Comparison of ENCODE assay signal across 10 mouse cellular contexts in genomic region chr2:164470254-164470653, GRCm38 (mm10). TPM values are rescaled to one million over a fixed set of nuclear protein-coding genes. Genes with fewer than 3 reads are reported as not detected.
DNase-seq lines count a peak whose midpoint lies in the region; TF ChIP-seq lines count a peak whose summit lies in the region.
"Had no signal": no experiment of that assay in that cellular context is flagged by ENCODE, and none has a peak within 500 bp of the region (broad histone marks: within the 10 kb centered on the region; RNA-seq: fewer than 3 reads in every experiment).

No protein-coding gene starts in this region.

- 32% methylated on average over 10 of the region's 10 CpGs for WGBS in liver, adult 2 months
- WGBS in small intestine, adult 2 months: 25% methylated on average over 10 of the region's 10 CpGs

- peak; percentile 73 for TF ChIP-seq CTCF in left cerebral cortex, adult 2 months (IDR thresholded peaks at IDR 0.05)
- peak; percentile 70 for TF ChIP-seq CTCF in liver, adult 2 months (IDR thresholded peaks at IDR 0.05; ENCODE audit: low read depth, low read length)
- TF ChIP-seq CTCF in small intestine, adult 2 months (IDR thresholded peaks at IDR 0.05; ENCODE audit: extremely low read depth, insufficient read length, insufficient replicate concordance, low read depth, low read length): peak; percentile 77; the same call in 1 of the 2 replicates

- intact Hi-C loops in left cerebral cortex, adult 2 months (cut with DNase I): loop anchor here (2.0 to 5.0 kb wide), 2 partner anchors 47 to 93 kb away; partner anchors contain the start of gene Wfdc2
- intact Hi-C loops in left cerebral cortex, postnatal 36 days (cut with DNase I): no loop called here

- H3K4me1 ChIP-seq in liver, adult 2 months (ENCODE audit: control insufficient read depth, insufficient read depth, low read length): no peaks in the 10 kb centered on the region
- peaks cover 11% of the 10 kb centered on the region for H3K4me1 ChIP-seq in small intestine, adult 2 months (ENCODE audit: control insufficient read depth, insufficient read depth, insufficient read length, low read length)

- H3K27me3 ChIP-seq in liver, adult 2 months (ENCODE audit: control insufficient read depth, insufficient read depth, low read length): no peaks in the 10 kb centered on the region
- H3K27me3 ChIP-seq in small intestine, adult 2 months (ENCODE audit: control insufficient read depth, insufficient read depth, low read length): no peaks in the 10 kb centered on the region

- peak; percentile 52 to 87 for DNase-seq in adrenal gland, adult (ENCODE audit: inconsistent age in 2 of 2, low spot score in 1 of 2)
- no peak for DNase-seq in adrenal gland, adult 8-10 months
- peak in 1 of 2 experiments; percentile 54 for DNase-seq in left cerebral cortex, adult 2 months (ENCODE audit: extremely low spot score in 1 of 2, low spot score in 2 of 2)
- DNase-seq in left cerebral cortex, postnatal 36 days (ENCODE audit: low spot score in 2 of 2): no peak
- peak; percentile 77 for DNase-seq in adrenal gland, postnatal 10 days
- DNase-seq in gastrocnemius, postnatal 25 days: peak; percentile 30
- peak; percentile 64 for DNase-seq in liver, adult 2 months (ENCODE audit: extremely low read depth, low read depth, low spot score)

- no peak overlapping the region for H3K4me3 ChIP-seq in left cerebral cortex, adult 2 months
- H3K4me3 ChIP-seq in liver, adult 2 months (ENCODE audit: insufficient read depth, low read depth, low read length): no peak overlapping the region
- no peak overlapping the region for H3K4me3 ChIP-seq in small intestine, adult 2 months (ENCODE audit: low read depth, low read length)
- H3K4me3 ChIP-seq: myocyte had no signal

- H3K36me3 ChIP-seq in liver, adult 2 months (ENCODE audit: control insufficient read depth, insufficient read depth, low read length): peaks cover 4% of the 10 kb centered on the region
- peaks cover 8% of the 10 kb centered on the region for H3K36me3 ChIP-seq in small intestine, adult 2 months (ENCODE audit: control insufficient read depth, insufficient read depth, low read length)

- no peak for TF ChIP-seq POLR2A in liver, adult 2 months (IDR thresholded peaks at IDR 0.05; ENCODE audit: extremely low read depth, insufficient read depth, low read length)
- no peak for TF ChIP-seq POLR2A in small intestine, adult 2 months (IDR thresholded peaks at IDR 0.05; ENCODE audit: low read depth, low read length)

- H3K79me2 ChIP-seq in liver, adult 2 months (ENCODE audit: control insufficient read depth, insufficient read depth, low read length): no peaks in the 10 kb centered on the region

- H3K9ac ChIP-seq in liver, adult 2 months (ENCODE audit: low read depth, low read length): no peak overlapping the region

- no peak overlapping the region for H3K27ac ChIP-seq in left cerebral cortex, adult 2 months
- H3K27ac ChIP-seq in liver, adult 2 months (replicated peaks; ENCODE audit: insufficient read depth, low read depth, low read length): no peak overlapping the region
- H3K27ac ChIP-seq in small intestine, adult 2 months (ENCODE audit: insufficient read depth, low read depth, low read length): no peak overlapping the region

RNA-seq across cellular contexts. Expression of gene Trp53tg5, which starts 3.3 kb away (rescaled TPM):
- not detected for total RNA-seq in adrenal gland, adult 8-10 months (2022)
- total RNA-seq in left cerebral cortex, adult 2 months (2021): not detected
- not detected for total RNA-seq in left cerebral cortex, postnatal 36 days (2021)
- total RNA-seq in adrenal gland, postnatal 10 days (2021): not detected
- not detected for total RNA-seq in gastrocnemius, postnatal 25 days (2021)
- not detected in 2 replicates for total RNA-seq in liver, adult 2 months (2014; rRNA removed)
- polyA plus RNA-seq in liver, adult 2 months (2012; rRNA removed): not detected in 2 replicates
- not detected in 2 replicates for polyA plus RNA-seq in small intestine, adult 2 months (2012; rRNA removed)
- polyA plus RNA-seq: heart, embryonic 16.5 days; myocyte had no signal

RNA-seq across cellular contexts. Expression of gene Gm20458, which starts 9.5 kb away (rescaled TPM):
- total RNA-seq in adrenal gland, adult 8-10 months (2022): 1 to 10 TPM in 3 of 4 experiments, not detected in 1; 2.3 to 7.3 (median 4.6) TPM
- total RNA-seq in left cerebral cortex, adult 2 months (2021): 10 to 100 TPM; 10.2 to 14.1 TPM
- 10 to 100 TPM in 1 of 2 experiments, 1 to 10 TPM in 1; 8.1 to 14.9 TPM for total RNA-seq in left cerebral cortex, postnatal 36 days (2021)
- total RNA-seq in adrenal gland, postnatal 10 days (2021): 1 to 10 TPM; 2.5 to 4.8 TPM
- 1 to 10 TPM; 3.2 to 8.9 TPM for total RNA-seq in gastrocnemius, postnatal 25 days (2021)
- total RNA-seq in liver, adult 2 months (2014; rRNA removed): 0.46 TPM in 1 of 2 replicates, not detected in the other
- polyA plus RNA-seq in liver, adult 2 months (2012; rRNA removed): 11.7 and 14.2 TPM in 2 replicates
- 35.0 and 79.8 TPM in 2 replicates for polyA plus RNA-seq in small intestine, adult 2 months (2012; rRNA removed)

RNA-seq across cellular contexts. Expression of gene Sys1, which starts 13.5 kb away (rescaled TPM):
- 10 to 100 TPM; 26.2 to 34.8 (median 30.9) TPM for total RNA-seq in adrenal gland, adult 8-10 months (2022)
- 10 to 100 TPM; 40.8 to 41.3 TPM for total RNA-seq in left cerebral cortex, adult 2 months (2021)
- total RNA-seq in left cerebral cortex, postnatal 36 days (2021): 10 to 100 TPM; 34.7 to 40.4 TPM
- total RNA-seq in adrenal gland, postnatal 10 days (2021): 10 to 100 TPM; 31.7 to 34.5 TPM
- total RNA-seq in gastrocnemius, postnatal 25 days (2021): 10 to 100 TPM; 17.2 to 20.2 TPM
- 33.7 and 40.9 TPM in 2 replicates for total RNA-seq in liver, adult 2 months (2014; rRNA removed)
- 145 and 157 TPM in 2 replicates for polyA plus RNA-seq in liver, adult 2 months (2012; rRNA removed)
- polyA plus RNA-seq in small intestine, adult 2 months (2012; rRNA removed): 187 and 276 TPM in 2 replicates

RNA-seq across cellular contexts. Expression of gene Dbndd2, which starts 15.7 kb away (rescaled TPM):
- total RNA-seq in adrenal gland, adult 8-10 months (2022): 10 to 100 TPM in 2 of 4 experiments, 1 to 10 TPM in 2; 5.4 to 18.3 (median 11.6) TPM
- 100 to 1,000 TPM; 102 to 106 TPM for total RNA-seq in left cerebral cortex, adult 2 months (2021)
- 100 to 1,000 TPM; 112 to 126 TPM for total RNA-seq in left cerebral cortex, postnatal 36 days (2021)
- total RNA-seq in adrenal gland, postnatal 10 days (2021): 10 to 100 TPM; 13.1 to 20.5 TPM
- 10 to 100 TPM; 21.2 to 35.4 TPM for total RNA-seq in gastrocnemius, postnatal 25 days (2021)
- 8.1 and 10.1 TPM in 2 replicates for total RNA-seq in liver, adult 2 months (2014; rRNA removed)
- polyA plus RNA-seq in liver, adult 2 months (2012; rRNA removed): 7.6 and 9.5 TPM in 2 replicates
- 38.4 and 61.6 TPM in 2 replicates for polyA plus RNA-seq in small intestine, adult 2 months (2012; rRNA removed)

RNA-seq across cellular contexts. Expression of gene Sdc4, which starts 26.6 kb away (rescaled TPM):
- total RNA-seq in adrenal gland, adult 8-10 months (2022): 100 to 1,000 TPM in 2 of 4 experiments, 10 to 100 TPM in 2; 89.0 to 114 (median 105) TPM
- 10 to 100 TPM; 78.7 to 93.2 TPM for total RNA-seq in left cerebral cortex, adult 2 months (2021)
- 10 to 100 TPM; 98.5 TPM for total RNA-seq in left cerebral cortex, postnatal 36 days (2021)
- total RNA-seq in adrenal gland, postnatal 10 days (2021): 100 to 1,000 TPM; 101 to 246 TPM
- 10 to 100 TPM; 28.0 to 62.1 TPM for total RNA-seq in gastrocnemius, postnatal 25 days (2021)
- total RNA-seq in liver, adult 2 months (2014; rRNA removed): 511 and 573 TPM in 2 replicates
- polyA plus RNA-seq in liver, adult 2 months (2012; rRNA removed): 178 and 182 TPM in 2 replicates
- 21.3 and 52.2 TPM in 2 replicates for polyA plus RNA-seq in small intestine, adult 2 months (2012; rRNA removed)

Comparison
In these comparisons a context has a peak if more than half of its experiments do, and no peak if none do; other contexts are left out.
1. DNase-seq: peak in adrenal gland, adult (2 of 2), adrenal gland, postnatal 10 days (single experiment), gastrocnemius, postnatal 25 days (single experiment) and liver, adult 2 months (single experiment); none in adrenal gland, adult 8-10 months (single experiment) and left cerebral cortex, postnatal 36 days (0 of 2).
2. Peak in every context shown above with its lines, with median percentiles within 50 percentile points of each other: CTCF ChIP-seq.